Mouse (Mus musculus): Measurements from ENCODE around the gene Cdh23. TPM values are rescaled to one million over a fixed set of nuclear protein-coding genes. Genes with fewer than 3 reads are reported as not detected.

Cdh23 gene
- polyA plus RNA-seq, 1 experiment: not detected

DNA sequence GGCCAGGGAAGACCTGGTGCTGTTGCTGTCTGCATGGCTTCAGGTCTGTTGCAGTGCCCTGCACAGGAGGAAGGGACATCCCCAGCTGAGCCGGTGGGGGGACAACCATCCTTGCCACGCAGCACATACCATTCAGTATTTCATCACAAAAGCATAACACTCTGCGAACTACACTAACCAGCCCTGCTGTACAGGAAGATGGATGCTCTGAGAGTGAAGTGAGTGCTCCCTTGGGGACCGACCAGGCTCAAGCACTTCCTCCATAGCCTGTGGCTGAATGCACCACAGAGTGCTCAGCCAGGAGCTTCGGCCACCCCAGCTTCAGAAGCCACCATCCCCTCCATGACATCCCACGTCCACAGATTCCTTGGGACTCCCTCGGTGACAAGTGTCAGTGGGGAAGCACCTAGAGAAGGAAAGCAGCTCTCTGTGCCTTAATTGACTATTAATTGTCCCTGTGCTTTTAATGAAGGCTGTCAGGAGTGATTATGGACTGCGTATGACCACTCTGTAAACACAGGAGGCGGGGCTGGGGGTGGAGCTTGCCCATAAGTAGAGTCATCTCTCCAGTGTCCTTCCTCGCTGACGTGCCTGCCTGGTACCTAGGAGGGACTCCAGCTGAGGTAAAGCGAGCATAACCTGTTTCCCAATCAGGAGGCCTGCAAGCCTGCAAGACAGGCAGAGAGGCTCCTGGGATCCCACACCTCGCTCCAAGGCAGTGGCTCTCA lies 60.6 kb downstream of the Cdh23 start:
- WGBS: 62% methylated on average over 13 of the region's 13 CpGs
- Histone ChIP-seq H3K4me1 (ENCODE audit: control insufficient read depth, insufficient read depth, low read length) (no peaks in the 10 kb centered on the region), H3K27ac (ENCODE audit: insufficient read depth, low read depth, low read length) (no peak overlapping the region), H3K4me3 (ENCODE audit: insufficient read depth, low read depth, low read length) (no peak overlapping the region)
- TF ChIP-seq CTCF (IDR thresholded peaks at IDR 0.05; ENCODE audit: insufficient read depth, low read depth, low read length): no peak
- TF ChIP-seq POLR2A (IDR thresholded peaks at IDR 0.05; ENCODE audit: insufficient read depth, low read depth, low read length): no peak

DNA sequence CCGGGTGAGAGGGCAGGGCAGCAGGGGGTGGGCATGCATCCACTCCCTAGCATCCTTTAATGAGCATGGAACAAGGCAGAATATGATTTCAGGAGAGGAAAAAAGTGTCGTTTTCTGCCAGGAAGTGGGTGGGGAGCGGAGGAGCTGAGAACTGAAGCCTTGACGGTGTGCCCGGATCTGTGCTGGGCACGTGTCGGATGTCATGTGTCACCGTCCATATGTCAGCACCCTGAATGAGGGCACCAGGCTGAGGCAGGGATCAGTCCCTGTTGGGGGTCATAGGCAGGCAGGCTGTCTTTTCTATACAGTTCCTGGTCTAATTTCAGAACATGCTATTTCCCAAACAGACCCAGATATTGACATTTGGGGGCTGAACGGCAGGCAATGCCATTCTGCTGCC lies 61.9 kb downstream of the Cdh23 start:
- Histone ChIP-seq H3K4me3 (ENCODE audit: insufficient read depth, low read depth, low read length) (no peak overlapping the region), H3K27ac (ENCODE audit: insufficient read depth, low read depth, low read length) (no peak overlapping the region), H3K4me1 (ENCODE audit: control insufficient read depth, insufficient read depth, low read length) (no peaks in the 10 kb centered on the region)
- TF ChIP-seq POLR2A (IDR thresholded peaks at IDR 0.05; ENCODE audit: insufficient read depth, low read depth, low read length): no peak
- TF ChIP-seq CTCF (IDR thresholded peaks at IDR 0.05; ENCODE audit: insufficient read depth, low read depth, low read length): no peak
- WGBS: 70% methylated on average over 9 of the region's 9 CpGs

DNA sequence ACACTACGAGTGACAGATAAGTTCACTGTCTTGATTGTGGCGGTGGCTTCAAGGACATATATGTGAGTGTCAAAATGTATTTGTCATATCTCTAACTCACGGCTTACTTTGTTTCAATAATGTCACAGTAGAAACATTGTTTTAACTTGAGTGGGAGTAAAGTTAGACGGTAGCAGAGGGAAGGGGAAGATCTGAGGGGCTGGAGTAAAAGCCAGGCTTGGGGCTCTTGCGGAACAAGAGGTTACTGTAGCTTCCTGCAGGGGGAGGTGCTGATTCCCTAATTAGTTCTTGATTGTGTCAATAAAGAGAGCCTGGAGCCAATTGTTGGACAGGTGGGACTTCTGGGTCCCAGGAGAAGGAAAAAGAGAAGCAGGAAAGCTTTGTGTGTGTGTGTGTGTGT lies 70.2 kb downstream of the Cdh23 start:
- H3K27ac ChIP-seq (ENCODE audit: insufficient read depth, low read depth, low read length): no peak overlapping the region
- TF ChIP-seq CTCF (IDR thresholded peaks at IDR 0.05; ENCODE audit: insufficient read depth, low read depth, low read length) (no peak), POLR2A (IDR thresholded peaks at IDR 0.05; ENCODE audit: insufficient read depth, low read depth, low read length) (no peak)
- H3K4me1 ChIP-seq (ENCODE audit: control insufficient read depth, insufficient read depth, low read length): peaks cover 9% of the 10 kb centered on the region
- 86% methylated on average over 5 of the region's 5 CpGs for WGBS
- no peak overlapping the region for H3K4me3 ChIP-seq (ENCODE audit: insufficient read depth, low read depth, low read length)

DNA sequence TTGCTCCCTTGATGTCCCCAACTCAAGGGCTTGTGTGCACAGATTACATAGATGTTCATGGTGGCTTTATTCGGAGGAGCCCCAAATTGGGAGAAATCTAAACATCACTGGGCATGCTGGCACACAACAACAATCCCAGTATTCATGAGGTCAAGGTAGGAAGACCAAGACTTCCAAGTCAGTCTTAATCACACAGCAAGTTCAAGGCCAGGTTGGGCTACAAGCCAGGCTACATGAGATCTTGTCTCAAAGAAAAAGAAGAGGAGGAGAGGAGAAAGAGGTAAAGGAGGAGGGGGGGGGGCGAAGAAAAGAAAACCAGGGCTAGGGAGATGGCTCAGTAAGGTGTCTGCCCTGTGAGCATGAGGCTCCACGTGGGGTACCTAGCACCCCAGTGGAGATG lies 70.8 kb downstream of the Cdh23 start:
- TF ChIP-seq CTCF (IDR thresholded peaks at IDR 0.05; ENCODE audit: insufficient read depth, low read depth, low read length) (no peak), POLR2A (IDR thresholded peaks at IDR 0.05; ENCODE audit: insufficient read depth, low read depth, low read length) (no peak)
- no peak overlapping the region for H3K4me3 ChIP-seq (ENCODE audit: insufficient read depth, low read depth, low read length)
- peaks cover 9% of the 10 kb centered on the region for H3K4me1 ChIP-seq (ENCODE audit: control insufficient read depth, insufficient read depth, low read length)
- H3K27ac ChIP-seq (ENCODE audit: insufficient read depth, low read depth, low read length): no peak overlapping the region
- 79% methylated on average over 3 of the region's 3 CpGs for WGBS

DNA sequence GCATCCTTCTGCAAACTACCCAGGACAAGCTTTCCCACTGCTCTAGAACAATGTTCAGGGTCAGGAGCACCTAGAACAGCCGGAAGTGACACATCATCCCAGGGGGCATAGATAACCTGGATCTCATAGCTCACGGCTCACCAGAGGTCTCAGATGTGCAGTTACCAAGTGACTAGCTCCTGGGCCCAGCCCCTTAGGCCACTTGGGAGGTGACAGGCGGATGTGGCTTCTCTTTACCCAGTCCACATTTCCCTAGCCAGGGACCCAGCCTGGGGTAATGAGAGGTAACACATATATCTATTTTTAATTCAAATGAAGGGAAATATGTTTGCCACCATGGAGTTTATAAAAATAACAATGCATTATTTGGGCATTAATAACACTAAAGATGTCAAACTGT lies 71.3 kb downstream of the Cdh23 start:
- peaks cover 9% of the 10 kb centered on the region for H3K4me1 ChIP-seq (ENCODE audit: control insufficient read depth, insufficient read depth, low read length)
- TF ChIP-seq CTCF (IDR thresholded peaks at IDR 0.05; ENCODE audit: insufficient read depth, low read depth, low read length) (no peak), POLR2A (IDR thresholded peaks at IDR 0.05; ENCODE audit: insufficient read depth, low read depth, low read length) (no peak)
- WGBS: 78% methylated on average over 3 of the region's 3 CpGs
- H3K27ac ChIP-seq (ENCODE audit: insufficient read depth, low read depth, low read length): no peak overlapping the region
- no peak overlapping the region for H3K4me3 ChIP-seq (ENCODE audit: insufficient read depth, low read depth, low read length)

DNA sequence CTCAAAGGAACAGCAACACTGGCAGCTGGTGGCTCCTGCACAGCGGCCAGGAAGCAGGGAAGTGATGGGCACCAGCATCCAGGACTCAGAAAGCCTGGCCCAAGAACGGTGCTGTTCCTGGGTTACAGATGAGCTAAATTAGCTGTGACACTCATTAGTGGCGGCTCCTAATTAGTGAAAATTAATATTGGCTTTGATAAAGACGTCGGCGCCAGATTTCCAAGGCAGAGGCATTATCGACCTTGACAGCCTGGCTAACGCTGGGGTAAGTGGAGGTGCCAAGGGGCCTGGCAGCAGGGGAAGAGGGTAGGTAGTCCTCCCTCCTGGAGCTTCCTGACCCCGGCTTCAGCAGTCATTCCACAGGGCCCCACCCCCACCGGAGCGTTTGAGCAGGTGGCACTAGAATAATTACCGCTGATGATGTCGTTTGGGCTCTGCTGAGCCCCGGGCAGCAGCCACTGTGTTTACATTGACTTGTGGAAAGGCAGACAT lies 72.0 kb downstream of the Cdh23 start:
- TF ChIP-seq POLR2A (IDR thresholded peaks at IDR 0.05; ENCODE audit: insufficient read depth, low read depth, low read length): no peak
- no peak for TF ChIP-seq CTCF (IDR thresholded peaks at IDR 0.05; ENCODE audit: insufficient read depth, low read depth, low read length)
- H3K4me1 ChIP-seq (ENCODE audit: control insufficient read depth, insufficient read depth, low read length): peaks cover 9% of the 10 kb centered on the region
- WGBS: 32% methylated on average over 14 of the region's 14 CpGs
- no peak overlapping the region for H3K4me3 ChIP-seq (ENCODE audit: insufficient read depth, low read depth, low read length)
- H3K27ac ChIP-seq (ENCODE audit: insufficient read depth, low read depth, low read length): no peak overlapping the region

DNA sequence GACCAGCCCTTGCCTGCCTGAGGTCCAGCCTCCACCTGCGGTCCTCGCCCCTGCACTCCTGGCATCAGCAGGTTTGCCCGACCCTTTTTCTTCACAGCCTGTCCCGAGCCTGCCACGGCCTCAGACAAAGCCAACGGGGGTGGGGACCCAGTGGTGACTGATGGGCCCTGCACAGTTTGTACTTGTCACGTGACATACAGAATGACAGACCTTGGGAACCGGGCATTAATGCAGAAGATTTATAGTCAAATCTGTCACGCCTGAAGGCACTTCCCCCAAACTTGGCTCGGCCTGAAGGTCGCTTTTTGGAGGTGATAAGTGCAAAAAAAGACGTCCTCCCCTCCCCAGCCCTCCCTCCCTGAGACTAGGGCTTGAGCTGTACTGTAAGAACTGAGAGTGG lies 73.5 kb downstream of the Cdh23 start:
- peaks cover 9% of the 10 kb centered on the region for H3K4me1 ChIP-seq (ENCODE audit: control insufficient read depth, insufficient read depth, low read length)
- no peak for TF ChIP-seq POLR2A (IDR thresholded peaks at IDR 0.05; ENCODE audit: insufficient read depth, low read depth, low read length)
- no peak for TF ChIP-seq CTCF (IDR thresholded peaks at IDR 0.05; ENCODE audit: insufficient read depth, low read depth, low read length)
- H3K27ac ChIP-seq (ENCODE audit: insufficient read depth, low read depth, low read length): no peak overlapping the region
- H3K4me3 ChIP-seq (ENCODE audit: insufficient read depth, low read depth, low read length): no peak overlapping the region
- 82% methylated on average over 12 of the region's 12 CpGs for WGBS

DNA sequence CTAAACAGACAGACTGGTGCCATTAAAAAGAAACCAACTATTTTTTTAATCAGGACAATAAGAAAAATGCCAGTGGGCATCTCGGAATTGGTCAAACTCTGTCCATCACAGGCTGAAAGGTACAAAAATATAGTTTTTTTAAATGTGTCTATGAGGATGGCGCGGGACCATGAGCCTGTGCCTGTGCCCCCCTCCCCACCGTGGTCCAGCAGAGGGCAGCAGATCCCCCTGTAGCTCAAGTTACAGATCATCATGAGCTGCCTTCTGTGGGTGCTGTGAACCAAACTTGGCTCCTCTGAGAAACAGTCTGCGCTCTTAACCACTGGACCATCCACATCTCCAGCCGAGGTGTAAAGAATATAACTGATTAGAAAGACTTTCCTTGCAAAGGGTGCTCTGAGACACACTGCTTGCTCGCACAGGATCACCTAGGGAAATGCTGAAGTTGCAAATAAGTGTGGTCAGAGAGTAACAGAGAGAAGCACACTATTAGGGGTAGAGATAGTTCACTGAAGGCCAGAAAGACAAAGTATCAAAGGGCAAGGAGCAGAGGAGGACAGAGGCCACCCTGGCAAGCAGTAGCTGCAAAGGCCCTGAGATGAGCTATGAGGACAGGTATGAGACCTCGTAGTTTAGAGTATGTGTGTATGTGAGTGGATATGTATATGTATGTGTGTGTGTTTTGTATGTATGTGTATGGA lies 74.7 kb downstream of the Cdh23 start:
- Histone ChIP-seq H3K27ac (ENCODE audit: insufficient read depth, low read depth, low read length) (no peak overlapping the region), H3K4me3 (ENCODE audit: insufficient read depth, low read depth, low read length) (no peak overlapping the region), H3K4me1 (ENCODE audit: control insufficient read depth, insufficient read depth, low read length) (peaks cover 9% of the 10 kb centered on the region)
- TF ChIP-seq POLR2A (IDR thresholded peaks at IDR 0.05; ENCODE audit: insufficient read depth, low read depth, low read length): no peak
- TF ChIP-seq CTCF (IDR thresholded peaks at IDR 0.05; ENCODE audit: insufficient read depth, low read depth, low read length): no peak
- WGBS: 87% methylated on average over 8 of the region's 8 CpGs

DNA sequence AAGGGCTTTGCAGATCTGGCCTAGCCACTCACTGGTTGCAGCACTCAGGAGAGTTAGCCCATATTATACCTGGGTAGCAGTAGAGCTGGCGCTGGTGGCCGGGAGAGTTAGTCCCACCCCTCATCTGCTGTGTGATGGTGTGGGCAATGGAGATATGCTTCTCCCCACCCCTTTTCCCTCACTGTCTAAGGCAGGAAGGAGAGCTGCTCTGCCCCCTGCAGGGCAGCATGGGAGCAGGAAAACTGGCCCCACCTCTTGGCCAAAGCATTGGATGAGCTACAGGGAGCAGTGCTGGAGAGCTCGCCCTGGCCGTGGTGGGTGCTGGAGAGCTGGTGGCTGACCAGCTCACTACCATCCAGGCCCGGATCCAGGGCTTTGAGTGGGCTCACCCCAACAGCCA lies 80.4 kb downstream of the Cdh23 start:
- H3K27ac ChIP-seq (ENCODE audit: insufficient read depth, low read depth, low read length): no peak overlapping the region
- H3K4me3 ChIP-seq (ENCODE audit: insufficient read depth, low read depth, low read length): no peak overlapping the region
- 75% methylated on average over 5 of the region's 5 CpGs for whole genome bisulfite sequencing
- no peaks in the 10 kb centered on the region for H3K4me1 ChIP-seq (ENCODE audit: control insufficient read depth, insufficient read depth, low read length)
- TF ChIP-seq CTCF (IDR thresholded peaks at IDR 0.05; ENCODE audit: insufficient read depth, low read depth, low read length) (no peak), POLR2A (IDR thresholded peaks at IDR 0.05; ENCODE audit: insufficient read depth, low read depth, low read length) (no peak)
